Mouse (Mus musculus) lung, embryonic 15.5 days (tissue): Measurements from ENCODE around the gene Gm17190. TPM values are rescaled to one million over a fixed set of nuclear protein-coding genes. Genes with fewer than 3 reads are reported as not detected.
"Not testable (repeated sequence)": the region's sequence is repeated elsewhere in the genome, so short reads cannot be mapped to it uniquely, and the experiment has no call there.

Experiments used
- ATAC-seq: fragments of 200-750 bp; cut with Nextera tagmentation; 2 replicates; pipeline ENCODE4 v1.8.0; 2017; ENCODE audit warnings: moderate number of reproducible peaks, borderline replicate concordance; ENCODE audit not compliant: low FRiP score, low TSS enrichment; ENCODE audit errors: extremely low read depth
- H3K27ac ChIP-seq: fragments of 300-500 bp; sonication (generic); 2 replicates; pipeline ENCODE4 v1.5.1; 2015; ENCODE audit warnings: moderate library complexity, mild to moderate bottlenecking, inconsistent platforms
- H3K27me3 ChIP-seq: fragments of 300-500 bp; sonication (generic); 2 replicates; pipeline ENCODE4 v1.6.1; 2015; ENCODE audit warnings: inconsistent platforms
- H3K36me3 ChIP-seq: fragments of 300-500 bp; sonication (generic); 2 replicates; pipeline ENCODE4 v1.6.1; 2015; ENCODE audit warnings: inconsistent platforms
- H3K4me1 ChIP-seq: fragments of 300-500 bp; sonication (generic); 2 replicates; pipeline ENCODE4 v1.6.1; 2015; ENCODE audit warnings: inconsistent platforms
- H3K4me2 ChIP-seq: fragments of 300-500 bp; sonication (generic); 2 replicates; pipeline ENCODE4 v1.6.1; 2015; ENCODE audit warnings: inconsistent platforms, mild to moderate bottlenecking, moderate library complexity
- H3K4me3 ChIP-seq: fragments of 300-500 bp; sonication (generic); 2 replicates; pipeline ENCODE4 v1.5.1; 2015; ENCODE audit warnings: mild to moderate bottlenecking, inconsistent platforms
- H3K9ac ChIP-seq: fragments of 300-500 bp; sonication (generic); 2 replicates; pipeline ENCODE4 v1.6.1; 2015; ENCODE audit warnings: inconsistent platforms
- H3K9me3 ChIP-seq: fragments of 300-500 bp; sonication (generic); 2 replicates; pipeline ENCODE4 v1.6.1; 2016; ENCODE audit warnings: inconsistent platforms
- WGBS: fragments of 180-500 bp; shearing (Covaris S2); methylation state at CpG from one replicate; pipeline ENCODE4 v1.1.7; 2015; 5-methylcytosine and 5-hydroxymethylcytosine counted together
- polyA plus RNA-seq: library from polyadenylated mRNA; unstranded; fragments of >200 nt; fragmentation: Nextera tagmentation; extraction: Ambion mirVana; gene quantifications from 2 replicates; pipeline ENCODE4 v1.2.1, GENCODE M21; 2015

Gene Gm17190
- not detected in 2 replicates for polyA plus RNA-seq

DNA sequence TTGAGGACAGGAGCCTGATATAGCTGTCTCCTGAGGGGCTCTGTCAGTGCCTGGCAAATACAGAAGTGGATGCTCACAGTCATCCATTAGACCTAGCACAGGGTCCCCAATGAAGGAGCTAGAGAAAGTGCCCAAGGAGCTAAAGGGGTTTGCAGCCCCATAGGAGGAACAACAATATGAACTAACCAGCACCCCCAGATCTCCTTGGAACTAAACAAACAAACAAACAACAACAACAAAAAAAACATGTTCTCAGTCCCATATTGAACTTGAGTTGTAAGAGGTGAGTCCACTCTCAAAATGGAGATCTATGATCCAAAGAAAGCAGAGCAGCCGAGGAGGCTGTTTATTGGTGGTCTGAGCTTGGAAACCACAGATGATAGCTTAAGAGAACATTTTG is at the start of gene Gm17190:
Gene Gm17190 (plus strand): TSS at position 301 of the 400 bp plus-strand sequence.
- not testable (repeated sequence) for ATAC-seq, H3K36me3 ChIP-seq, H3K4me2 ChIP-seq, H3K27ac ChIP-seq, H3K9me3 ChIP-seq, H3K27me3 ChIP-seq, H3K9ac ChIP-seq, H3K4me3 ChIP-seq, H3K4me1 ChIP-seq
- WGBS = 83% methylated on average over 1 of the region's 1 CpGs

DNA sequence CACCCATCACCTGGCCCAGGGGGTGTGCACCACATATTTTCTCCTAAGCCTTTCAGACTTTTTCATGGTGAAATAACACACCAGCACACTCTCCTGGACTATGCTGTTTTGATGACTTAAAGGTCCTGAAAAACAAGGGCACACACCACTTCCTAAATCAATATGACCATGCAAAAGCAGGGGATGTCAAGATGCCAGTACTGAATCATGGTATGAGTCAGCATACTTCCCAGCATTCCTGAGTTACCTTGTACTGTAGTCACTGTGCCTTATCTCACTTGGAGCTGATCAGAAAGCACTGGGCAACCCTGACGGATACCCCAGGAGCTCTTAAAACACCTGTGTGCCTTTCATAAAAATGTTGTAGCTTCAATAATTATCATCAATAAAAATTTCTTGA is 42.3 kb upstream of the Gm17190 start:
- no peaks in the 10 kb centered on the region for H3K4me1 ChIP-seq
- 54% methylated on average over 1 of the region's 1 CpGs for WGBS
- no peak overlapping the region for H3K9ac ChIP-seq
- H3K4me3 ChIP-seq = no peak overlapping the region
- ATAC-seq = no peak
- H3K4me2 ChIP-seq = no peak overlapping the region
- H3K27me3 ChIP-seq = no peaks in the 10 kb centered on the region
- H3K27ac ChIP-seq = no peak overlapping the region
- H3K36me3 ChIP-seq = no peaks in the 10 kb centered on the region
- H3K9me3 ChIP-seq = no peaks in the 10 kb centered on the region

DNA sequence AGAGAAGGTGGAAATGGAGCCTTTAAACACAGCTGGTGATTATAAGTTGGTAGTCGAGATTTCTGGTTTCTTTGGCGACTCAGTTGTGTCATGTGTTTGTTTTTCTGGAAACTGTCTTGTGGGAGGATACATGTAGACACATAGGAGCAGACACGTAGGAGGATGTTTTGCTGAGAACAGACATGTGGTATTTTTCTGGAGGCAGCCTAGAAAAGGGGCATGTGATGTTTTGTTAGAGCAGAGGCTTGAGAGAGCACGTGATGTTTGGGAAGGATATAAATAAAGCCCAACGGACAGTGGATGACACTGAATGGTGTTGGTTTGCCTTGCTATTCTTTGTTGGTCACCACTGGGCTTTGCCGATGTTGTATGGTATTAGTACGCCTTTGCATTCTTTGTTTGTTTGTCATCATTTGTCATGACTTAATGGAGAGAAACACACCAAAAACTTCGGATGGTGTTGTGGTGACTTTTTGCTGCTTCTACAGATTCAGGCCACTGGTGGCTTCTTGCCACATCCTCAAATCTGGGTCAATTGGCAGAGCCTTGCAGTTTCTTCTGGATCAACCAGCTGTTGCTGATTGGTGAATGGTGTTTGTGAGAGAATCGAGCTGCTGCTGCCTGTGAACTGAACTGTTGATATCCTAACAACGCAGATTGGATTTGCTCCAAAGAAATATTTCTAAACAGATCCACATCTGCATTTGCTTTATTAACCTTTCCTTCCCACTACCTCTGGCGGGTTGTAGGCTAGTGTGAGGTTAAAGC is 41.4 kb upstream of the Gm17190 start:
- peak; percentile 89 for ATAC-seq

DNA sequence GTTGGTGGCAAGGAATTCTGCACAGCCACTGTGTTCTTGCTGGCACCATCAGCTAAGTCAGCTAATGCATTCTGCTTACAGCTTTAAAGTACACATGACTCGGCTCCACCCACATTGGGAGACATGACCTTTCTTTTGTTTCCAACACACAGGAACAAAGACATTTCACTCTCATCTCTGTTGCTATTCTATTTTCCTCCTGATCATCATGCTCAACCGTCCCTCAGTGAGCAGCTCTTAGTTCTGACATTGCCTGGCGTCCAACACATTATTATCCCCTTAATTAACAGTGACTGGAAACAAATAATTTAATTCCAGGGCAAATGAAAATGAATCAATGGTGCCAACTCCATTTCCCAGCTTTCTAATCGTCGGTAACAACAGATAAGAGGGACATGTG is 36.5 kb upstream of the Gm17190 start:
- Histone ChIP-seq H3K27me3 (no peaks in the 10 kb centered on the region), H3K9me3 (no peaks in the 10 kb centered on the region), H3K27ac (no peak overlapping the region), H3K4me3 (no peak overlapping the region), H3K4me2 (no peak overlapping the region), H3K4me1 (no peaks in the 10 kb centered on the region), H3K9ac (no peak overlapping the region), H3K36me3 (no peaks in the 10 kb centered on the region)
- no peak for ATAC-seq
- WGBS = 43% methylated on average over 5 of the region's 5 CpGs

More for the DNA sequence above, 41.4 kb upstream of the Gm17190 start:
- no peaks in the 10 kb centered on the region for H3K36me3 ChIP-seq
- no peaks in the 10 kb centered on the region for H3K9me3 ChIP-seq
- H3K9ac ChIP-seq = no peak overlapping the region
- WGBS = 46% methylated on average over 11 of the region's 11 CpGs
- H3K4me3 ChIP-seq = no peak overlapping the region
- peak overlapping the region; percentile 61 for H3K27ac ChIP-seq
- H3K27me3 ChIP-seq = no peaks in the 10 kb centered on the region
- H3K4me2 ChIP-seq = no peak overlapping the region
- no peaks in the 10 kb centered on the region for H3K4me1 ChIP-seq

DNA sequence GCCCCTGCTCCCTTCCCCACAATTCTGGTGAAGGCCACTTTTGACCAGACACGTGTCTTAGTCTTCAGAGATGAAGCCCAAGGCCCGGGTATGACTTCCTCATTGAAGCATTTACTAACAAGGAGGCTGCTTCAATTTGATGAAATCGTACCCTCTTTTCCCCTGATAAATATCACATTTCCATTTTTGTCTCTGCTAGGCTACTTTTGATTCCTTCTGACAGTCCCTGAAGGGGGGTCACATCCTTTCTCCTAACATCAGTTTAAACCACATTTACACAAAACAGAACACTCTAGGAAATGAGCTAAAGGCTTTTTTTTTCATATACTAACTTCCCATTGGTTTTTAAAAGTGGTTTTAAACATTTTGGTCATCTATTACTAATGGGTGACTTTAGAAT is 29.1 kb upstream of the Gm17190 start:
- Histone ChIP-seq H3K9ac (no peak overlapping the region), H3K9me3 (no peaks in the 10 kb centered on the region), H3K4me3 (no peak overlapping the region), H3K27ac (no peak overlapping the region), H3K4me2 (no peak overlapping the region), H3K4me1 (no peaks in the 10 kb centered on the region), H3K36me3 (no peaks in the 10 kb centered on the region), H3K27me3 (no peaks in the 10 kb centered on the region)
- WGBS = 80% methylated on average over 3 of the region's 3 CpGs
- no peak for ATAC-seq

DNA sequence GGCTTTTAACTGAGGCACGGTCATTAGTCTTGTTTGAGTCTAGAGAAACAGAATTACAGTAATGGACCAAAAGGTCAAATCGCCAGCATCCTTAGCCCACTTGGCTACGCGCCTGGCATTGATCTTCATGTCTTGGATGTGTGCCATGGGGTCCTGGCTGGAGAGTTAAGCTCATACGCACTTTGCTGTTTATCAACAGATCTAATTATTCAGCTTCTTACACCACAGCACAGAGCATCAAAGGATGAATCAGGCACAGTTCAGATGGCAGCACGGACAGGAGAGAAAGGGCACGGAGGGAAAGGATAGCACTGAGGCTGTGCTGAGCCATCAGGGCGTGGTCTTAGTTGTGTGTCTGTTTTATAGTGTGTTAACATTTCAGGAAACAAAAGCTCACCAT is 8.3 kb upstream of the Gm17190 start:
- H3K4me2 ChIP-seq = no peak overlapping the region
- H3K4me1 ChIP-seq = peaks cover 8% of the 10 kb centered on the region; the same call in 1 of the 2 replicates
- H3K27me3 ChIP-seq = no peaks in the 10 kb centered on the region
- H3K9ac ChIP-seq = no peak overlapping the region
- H3K36me3 ChIP-seq = no peaks in the 10 kb centered on the region
- H3K4me3 ChIP-seq = no peak overlapping the region
- no peak overlapping the region for H3K27ac ChIP-seq
- no peak for ATAC-seq
- no peaks in the 10 kb centered on the region for H3K9me3 ChIP-seq
- 44% methylated on average over 8 of the region's 8 CpGs for WGBS

DNA sequence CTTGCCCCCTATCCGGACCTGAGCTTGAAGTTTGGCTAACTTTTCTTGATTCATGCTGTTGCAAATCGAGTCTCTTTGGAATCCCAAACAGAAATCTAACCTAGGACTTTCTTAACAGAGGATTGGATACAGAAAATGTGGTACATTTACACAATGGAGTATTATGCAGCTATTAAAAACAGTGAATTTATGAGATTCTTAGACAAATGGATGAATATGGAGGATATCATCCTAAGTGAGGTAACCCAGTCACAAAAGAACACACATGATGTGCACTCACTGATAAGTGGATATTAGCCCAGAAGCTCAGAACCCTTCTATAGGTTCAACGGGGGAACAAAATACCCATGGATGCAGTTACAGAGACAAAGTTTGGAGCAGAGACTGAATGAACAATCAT is 578 bp upstream of the Gm17190 start, which contains the start of gene Gm20075:
Gene Gm20075 (minus strand): TSS at position 101 of the 400 bp plus-strand sequence.
- not testable (repeated sequence) for H3K4me2 ChIP-seq, H3K36me3 ChIP-seq, ATAC-seq, H3K4me1 ChIP-seq, H3K9ac ChIP-seq, H3K27ac ChIP-seq, H3K27me3 ChIP-seq, H3K9me3 ChIP-seq, H3K4me3 ChIP-seq
- 73% methylated on average over 3 of the region's 3 CpGs for WGBS

DNA sequence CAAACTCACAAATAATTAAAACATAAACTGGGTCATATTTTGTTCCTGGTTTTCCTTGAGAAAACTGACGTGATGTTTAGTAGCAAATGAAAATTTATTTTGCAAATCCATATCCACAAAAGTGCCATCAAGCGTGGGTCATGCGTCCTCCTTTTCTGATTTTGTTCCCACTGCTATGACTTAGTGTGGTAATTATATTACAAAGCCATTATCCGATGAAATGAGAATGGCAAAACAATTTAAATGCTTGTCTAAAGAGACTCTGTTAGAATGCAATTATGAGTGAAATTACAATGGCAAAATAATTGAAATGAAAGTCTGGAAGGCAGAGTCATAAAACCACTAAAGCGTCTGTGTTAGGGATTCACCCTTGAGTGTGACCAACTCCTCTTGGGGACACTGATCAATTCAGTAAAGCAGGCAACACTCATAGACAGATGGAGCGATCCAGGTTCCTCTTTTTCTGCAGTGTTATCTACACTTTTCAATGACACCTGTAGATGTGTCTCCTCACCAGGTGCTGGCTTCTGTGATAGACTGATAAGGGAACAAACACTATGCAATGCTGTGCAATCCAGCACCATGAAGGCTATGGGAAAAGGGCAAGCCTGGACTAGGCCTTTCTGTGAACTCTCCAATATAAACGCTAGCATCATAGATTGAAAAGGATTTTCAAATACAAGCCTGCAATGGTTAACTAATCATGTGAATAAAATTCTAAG is 3.9 kb downstream of the Gm17190 start:
- Histone ChIP-seq H3K4me3 (no peak overlapping the region), H3K36me3 (no peaks in the 10 kb centered on the region), H3K9ac (no peak overlapping the region), H3K27ac (no peak overlapping the region), H3K4me1 (no peaks in the 10 kb centered on the region), H3K4me2 (no peak overlapping the region), H3K27me3 (no peaks in the 10 kb centered on the region), H3K9me3 (no peaks in the 10 kb centered on the region)
- no peak for ATAC-seq
- 76% methylated on average over 7 of the region's 7 CpGs for WGBS

DNA sequence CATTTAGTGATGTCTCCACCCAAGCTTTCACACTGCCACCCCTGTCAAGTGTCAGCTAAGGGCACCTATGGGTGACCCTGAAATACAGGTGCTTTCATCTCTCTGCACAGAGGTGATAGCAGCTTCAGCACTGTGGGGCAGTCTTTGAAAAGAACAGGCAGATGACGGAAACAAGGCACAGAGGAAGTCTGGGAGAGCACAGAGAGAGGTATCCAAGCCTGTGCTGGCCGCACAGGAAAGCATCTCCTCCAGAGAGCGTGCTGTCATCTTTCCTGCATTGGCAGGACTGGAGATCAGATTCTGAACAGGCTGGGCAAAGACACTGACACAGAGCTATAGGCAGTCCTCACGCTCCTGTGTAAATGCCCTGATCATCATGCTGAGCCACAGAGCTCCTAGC is 9.1 kb downstream of the Gm17190 start:
- Histone ChIP-seq H3K4me1 (no peaks in the 10 kb centered on the region), H3K36me3 (no peaks in the 10 kb centered on the region), H3K4me3 (no peak overlapping the region), H3K27me3 (no peaks in the 10 kb centered on the region), H3K27ac (no peak overlapping the region), H3K9me3 (no peaks in the 10 kb centered on the region), H3K9ac (no peak overlapping the region), H3K4me2 (no peak overlapping the region)
- 70% methylated on average over 4 of the region's 4 CpGs for WGBS
- ATAC-seq = no peak

DNA sequence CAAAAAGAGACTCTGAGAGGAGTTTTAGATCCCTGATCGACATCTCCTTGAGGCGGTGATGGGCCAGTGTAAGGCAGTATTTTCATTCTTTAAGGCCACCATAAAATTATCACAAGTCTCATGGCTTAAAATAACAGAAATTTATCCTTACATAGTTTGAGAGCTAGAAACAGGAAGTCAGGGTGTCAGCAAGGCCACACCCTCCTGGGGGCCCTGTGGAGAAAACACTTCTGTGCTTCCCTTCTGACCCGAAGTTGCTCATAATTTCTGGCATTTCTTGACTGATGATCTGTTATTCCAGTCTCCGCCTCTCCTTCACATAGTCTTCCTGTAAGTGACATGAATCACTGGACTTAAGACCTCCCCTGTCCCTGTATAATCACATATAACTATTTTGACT is 24.5 kb downstream of the Gm17190 start:
- Histone ChIP-seq H3K27me3 (no peaks in the 10 kb centered on the region), H3K4me3 (no peak overlapping the region), H3K4me2 (no peak overlapping the region), H3K9me3 (no peaks in the 10 kb centered on the region), H3K27ac (no peak overlapping the region), H3K36me3 (no peaks in the 10 kb centered on the region), H3K4me1 (no peaks in the 10 kb centered on the region), H3K9ac (no peak overlapping the region)
- no peak for ATAC-seq
- 55% methylated on average over 4 of the region's 4 CpGs for WGBS

DNA sequence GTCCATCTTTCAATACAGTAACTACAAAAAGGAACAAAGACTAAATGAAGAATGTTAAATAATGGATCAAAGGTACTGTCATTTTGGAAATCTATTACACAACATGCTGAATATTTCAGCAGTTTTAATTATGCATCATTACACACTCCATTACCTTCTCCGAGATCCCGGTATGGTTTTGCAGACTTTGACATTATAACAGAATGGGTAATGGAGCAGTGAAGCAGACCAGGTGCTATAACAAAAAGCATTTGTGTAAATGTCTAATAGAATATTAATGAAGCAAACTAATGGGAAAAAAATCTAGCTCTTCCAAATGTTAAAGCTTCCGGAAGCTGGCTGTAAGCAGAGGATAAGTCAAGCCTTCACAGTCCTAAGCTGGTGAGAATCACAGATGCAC is 28.9 kb downstream of the Gm17190 start:
- 85% methylated on average over 3 of the region's 3 CpGs for WGBS
- Histone ChIP-seq H3K27ac (no peak overlapping the region), H3K4me3 (no peak overlapping the region), H3K27me3 (no peaks in the 10 kb centered on the region), H3K4me2 (no peak overlapping the region), H3K36me3 (no peaks in the 10 kb centered on the region), H3K4me1 (no peaks in the 10 kb centered on the region), H3K9me3 (no peaks in the 10 kb centered on the region), H3K9ac (no peak overlapping the region)
- no peak for ATAC-seq

DNA sequence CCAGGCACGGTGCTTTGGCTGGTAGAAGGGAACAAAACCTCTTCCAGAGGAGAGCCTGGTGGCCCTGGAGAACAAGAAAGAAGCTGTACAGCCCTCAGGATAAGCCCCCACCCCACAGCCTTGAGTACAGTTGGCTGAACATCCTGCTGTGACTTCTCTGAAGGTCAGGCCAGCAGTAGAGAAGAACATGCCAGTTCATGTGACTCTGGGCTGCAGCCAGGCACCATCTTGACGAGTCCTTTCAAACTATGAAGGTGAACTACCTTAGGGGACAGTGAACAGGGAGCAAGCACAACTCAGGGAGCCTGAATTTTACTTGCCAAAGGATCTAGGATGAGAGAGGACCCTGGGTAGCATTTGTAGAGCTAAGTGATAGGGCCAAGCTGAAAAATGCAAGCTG is 30.9 kb downstream of the Gm17190 start:
- Histone ChIP-seq H3K9me3 (no peaks in the 10 kb centered on the region), H3K27ac (no peak overlapping the region), H3K27me3 (no peaks in the 10 kb centered on the region), H3K9ac (no peak overlapping the region), H3K36me3 (no peaks in the 10 kb centered on the region), H3K4me1 (no peaks in the 10 kb centered on the region), H3K4me3 (no peak overlapping the region), H3K4me2 (no peak overlapping the region)
- ATAC-seq = no peak
- 77% methylated on average over 2 of the region's 2 CpGs for WGBS
